Mouse (Mus musculus): ENCODE results near the gene Cacna1c. TPM values are rescaled to one million over a fixed set of nuclear protein-coding genes. Genes with fewer than 3 reads are reported as not detected.

Cacna1c gene
- polyA plus RNA-seq, 1 experiment from 2014 or later = 8.7 TPM

DNA sequence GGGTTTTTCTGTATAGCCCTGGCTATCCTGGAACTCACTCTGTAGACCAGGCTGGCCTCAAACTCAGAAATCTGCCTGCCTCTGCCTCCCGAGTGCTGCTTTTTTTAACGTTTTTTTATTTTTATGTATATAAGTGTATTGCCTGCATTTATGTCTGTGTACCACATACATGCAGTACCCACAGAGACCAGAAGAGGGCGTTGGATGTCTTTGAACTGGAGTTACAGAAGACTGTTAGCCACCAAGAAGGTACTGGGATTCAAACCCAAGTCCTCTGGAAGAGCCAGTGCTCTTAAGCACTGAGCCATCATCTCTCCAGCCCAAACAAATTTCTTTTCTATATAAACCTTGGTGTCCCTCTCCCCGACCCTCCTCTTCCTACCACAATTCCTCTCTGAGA is 77.8 kb downstream of the Cacna1c start:
- ATAC-seq (ENCODE audit: insufficient number of reproducible peaks, low FRiP score, low TSS enrichment, low read depth) (no peak), DNase-seq (ENCODE audit: low spot score) (no peak)
- H3K36me3 ChIP-seq (ENCODE audit: control insufficient read depth, insufficient read depth, low read length) = no peaks in the 10 kb centered on the region
- H3K9me3 ChIP-seq (ENCODE audit: control insufficient read depth, low read length) = no peaks in the 10 kb centered on the region; the same call in 1 of the 2 replicates
- peaks cover 5% of the 10 kb centered on the region; the same call in 1 of the 2 replicates for H3K4me1 ChIP-seq (ENCODE audit: control insufficient read depth, insufficient read depth, low read length)
- no peak overlapping the region for H3K4me2 ChIP-seq (ENCODE audit: low read depth, severe bottlenecking)
- H3K27ac ChIP-seq (replicated peaks; ENCODE audit: low read depth, low read length) = no peak overlapping the region
- no peak overlapping the region for H3K4me3 ChIP-seq (ENCODE audit: low read depth, low read length)
- H3K9ac ChIP-seq (ENCODE audit: low read length) = no peak overlapping the region
- no peaks in the 10 kb centered on the region for H3K27me3 ChIP-seq (ENCODE audit: control insufficient read depth, insufficient read depth, low read length)
- WGBS = 70% methylated on average over 4 of the region's 4 CpGs

DNA sequence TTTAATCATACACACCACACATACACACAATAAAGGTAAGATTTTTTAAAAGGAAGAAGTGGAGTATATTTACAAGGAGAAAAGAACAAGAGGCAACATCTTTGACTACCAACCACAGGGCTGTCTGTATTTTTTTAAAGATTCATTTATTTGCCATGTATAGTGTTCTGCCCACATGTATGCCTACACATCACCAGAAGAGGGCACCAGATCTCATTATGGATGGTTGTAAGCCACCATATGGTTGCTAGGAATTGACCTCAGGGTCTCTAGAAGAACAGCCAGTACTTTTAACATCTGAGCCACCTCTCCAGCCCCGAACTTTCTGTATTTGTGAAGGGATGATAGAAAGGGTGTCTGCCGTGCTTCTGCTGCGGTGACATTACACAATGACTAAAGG is 79.9 kb downstream of the Cacna1c start:
- H3K9ac ChIP-seq (ENCODE audit: low read length) = no peak overlapping the region
- H3K4me3 ChIP-seq (ENCODE audit: low read depth, low read length) = no peak overlapping the region
- H3K27me3 ChIP-seq (ENCODE audit: control insufficient read depth, insufficient read depth, low read length) = no peaks in the 10 kb centered on the region
- no peaks in the 10 kb centered on the region for H3K36me3 ChIP-seq (ENCODE audit: control insufficient read depth, insufficient read depth, low read length)
- DNase-seq (ENCODE audit: low spot score) (no peak), ATAC-seq (ENCODE audit: insufficient number of reproducible peaks, low FRiP score, low TSS enrichment, low read depth) (no peak)
- WGBS = 91% methylated on average over 3 of the region's 3 CpGs
- no peaks in the 10 kb centered on the region; the same call in 1 of the 2 replicates for H3K9me3 ChIP-seq (ENCODE audit: control insufficient read depth, low read length)
- no peak overlapping the region for H3K4me2 ChIP-seq (ENCODE audit: low read depth, severe bottlenecking)
- peaks cover 5% of the 10 kb centered on the region; the same call in 1 of the 2 replicates for H3K4me1 ChIP-seq (ENCODE audit: control insufficient read depth, insufficient read depth, low read length)
- no peak overlapping the region for H3K27ac ChIP-seq (replicated peaks; ENCODE audit: low read depth, low read length)

DNA sequence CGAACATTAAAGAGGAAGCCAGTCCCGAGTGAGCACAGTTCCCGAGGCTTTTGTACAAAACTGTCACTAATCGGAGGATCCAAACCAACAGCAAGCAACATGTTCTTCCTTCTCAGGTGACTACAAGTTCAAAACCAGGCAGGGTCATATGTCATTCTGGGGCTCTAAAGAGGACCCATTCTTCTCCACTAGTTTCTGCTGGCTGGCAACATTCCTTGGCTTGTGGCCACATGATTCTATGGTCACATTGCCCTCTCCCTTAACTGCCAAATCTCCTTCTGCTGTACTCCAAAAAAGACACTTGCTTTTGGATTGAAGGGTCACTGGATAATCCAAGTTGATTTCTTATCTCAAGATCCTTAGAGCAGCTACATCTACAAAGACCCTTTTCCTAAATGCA is 82.9 kb downstream of the Cacna1c start:
- Histone ChIP-seq H3K4me1 (ENCODE audit: control insufficient read depth, insufficient read depth, low read length) (peaks cover 5% of the 10 kb centered on the region; the same call in 1 of the 2 replicates), H3K9ac (ENCODE audit: low read length) (no peak overlapping the region), H3K4me3 (ENCODE audit: low read depth, low read length) (no peak overlapping the region), H3K9me3 (ENCODE audit: control insufficient read depth, low read length) (no peaks in the 10 kb centered on the region; the same call in 1 of the 2 replicates), H3K27me3 (ENCODE audit: control insufficient read depth, insufficient read depth, low read length) (no peaks in the 10 kb centered on the region), H3K36me3 (ENCODE audit: control insufficient read depth, insufficient read depth, low read length) (no peaks in the 10 kb centered on the region), H3K4me2 (ENCODE audit: low read depth, severe bottlenecking) (no peak overlapping the region), H3K27ac (replicated peaks; ENCODE audit: low read depth, low read length) (no peak overlapping the region)
- no peak for ATAC-seq (ENCODE audit: insufficient number of reproducible peaks, low FRiP score, low TSS enrichment, low read depth)
- WGBS = 85% methylated on average over 4 of the region's 4 CpGs
- DNase-seq (ENCODE audit: low spot score) = no peak

DNA sequence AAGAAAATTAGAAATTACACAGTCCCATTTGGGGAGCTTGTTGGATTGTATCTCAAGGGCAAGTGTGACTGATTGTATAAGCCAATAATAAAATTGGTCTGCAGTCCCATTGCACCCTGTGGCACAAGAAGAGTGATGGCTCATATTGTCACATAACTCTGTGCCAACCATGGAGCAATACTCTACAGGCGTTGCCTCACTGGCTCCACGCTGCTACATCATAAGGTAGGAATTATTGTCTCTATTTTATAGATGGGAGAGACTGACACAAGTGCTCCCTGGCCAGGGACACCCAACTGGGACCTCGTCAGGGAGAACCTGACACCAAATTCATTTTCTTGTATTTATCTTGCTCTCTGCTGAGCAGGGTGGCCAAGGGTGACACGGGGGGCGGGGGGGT is 85.8 kb downstream of the Cacna1c start:
- no peak for DNase-seq (ENCODE audit: low spot score)
- H3K9ac ChIP-seq (ENCODE audit: low read length) = no peak overlapping the region
- 83% methylated on average over 5 of the region's 5 CpGs for whole genome bisulfite sequencing
- no peak overlapping the region for H3K27ac ChIP-seq (replicated peaks; ENCODE audit: low read depth, low read length)
- no peak overlapping the region for H3K4me3 ChIP-seq (ENCODE audit: low read depth, low read length)
- no peak overlapping the region for H3K4me2 ChIP-seq (ENCODE audit: low read depth, severe bottlenecking)
- H3K27me3 ChIP-seq (ENCODE audit: control insufficient read depth, insufficient read depth, low read length) = no peaks in the 10 kb centered on the region
- no peak for ATAC-seq (ENCODE audit: insufficient number of reproducible peaks, low FRiP score, low TSS enrichment, low read depth)
- no peaks in the 10 kb centered on the region for H3K9me3 ChIP-seq (ENCODE audit: control insufficient read depth, low read length)
- no peaks in the 10 kb centered on the region for H3K36me3 ChIP-seq (ENCODE audit: control insufficient read depth, insufficient read depth, low read length)
- H3K4me1 ChIP-seq (ENCODE audit: control insufficient read depth, insufficient read depth, low read length) = peaks cover 12% of the 10 kb centered on the region

DNA sequence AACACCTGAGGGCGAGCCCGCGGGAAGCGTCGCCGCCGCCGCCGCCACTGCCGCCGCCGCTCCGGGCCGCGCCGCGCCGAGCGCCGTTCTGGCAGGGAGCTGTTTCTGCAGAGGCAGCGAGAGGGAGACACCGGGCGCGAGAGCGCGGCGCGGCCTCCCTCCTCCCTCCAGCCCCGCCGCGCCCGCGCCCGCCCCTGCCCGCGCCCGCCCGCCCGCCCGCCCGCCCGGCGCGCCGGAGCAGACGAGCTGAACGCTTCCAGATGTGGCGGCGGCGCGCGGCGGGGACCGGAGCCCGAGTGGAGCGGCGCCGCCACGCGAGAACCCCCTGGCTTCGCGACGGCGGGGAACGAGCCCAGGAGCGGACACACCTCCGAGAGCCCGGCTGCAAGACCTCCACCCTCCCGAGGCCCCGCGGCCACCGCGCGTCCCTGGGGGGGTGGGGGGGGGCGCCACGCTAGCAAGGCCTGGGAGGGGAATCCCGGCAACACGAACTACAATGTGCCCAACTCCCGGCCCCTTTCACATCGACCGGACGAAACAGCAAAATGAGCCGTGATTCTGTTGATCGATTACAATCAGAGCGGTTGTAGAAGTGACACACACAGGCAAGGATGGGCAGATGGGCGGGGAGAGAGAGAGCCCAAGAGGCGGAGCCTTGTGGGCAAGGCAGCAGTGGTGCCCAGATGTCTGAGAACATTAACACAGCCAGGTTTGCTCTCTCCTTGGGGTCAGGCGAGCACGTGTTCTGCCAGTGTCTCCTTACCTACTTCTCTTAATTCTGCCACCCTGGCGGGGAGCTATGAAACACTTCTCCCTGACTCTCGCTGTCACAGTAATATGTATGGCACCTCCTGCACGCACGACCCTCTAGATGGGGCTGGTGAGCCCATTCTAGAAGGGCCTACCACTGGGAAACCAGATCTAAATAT is 87.5 kb downstream of the Cacna1c start:
- Histone ChIP-seq H3K4me3 (ENCODE audit: low read depth, low read length) (peak overlapping the region; percentile 72), H3K4me2 (ENCODE audit: low read depth, severe bottlenecking) (peak overlapping the region; percentile 91), H3K27me3 (ENCODE audit: control insufficient read depth, insufficient read depth, low read length) (no peaks in the 10 kb centered on the region), H3K36me3 (ENCODE audit: control insufficient read depth, insufficient read depth, low read length) (no peaks in the 10 kb centered on the region), H3K4me1 (ENCODE audit: control insufficient read depth, insufficient read depth, low read length) (peaks cover 11% of the 10 kb centered on the region), H3K9me3 (ENCODE audit: control insufficient read depth, low read length) (no peaks in the 10 kb centered on the region), H3K27ac (replicated peaks; ENCODE audit: low read depth, low read length) (peak overlapping the region; percentile 88), H3K9ac (ENCODE audit: low read length) (peak overlapping the region; percentile 84)
- peak; percentile 70 for ATAC-seq (ENCODE audit: insufficient number of reproducible peaks, low FRiP score, low TSS enrichment, low read depth)
- under 1% methylated on average over 32 of the region's 93 CpGs for WGBS
- DNase-seq (ENCODE audit: low spot score) = peak; percentile 84

DNA sequence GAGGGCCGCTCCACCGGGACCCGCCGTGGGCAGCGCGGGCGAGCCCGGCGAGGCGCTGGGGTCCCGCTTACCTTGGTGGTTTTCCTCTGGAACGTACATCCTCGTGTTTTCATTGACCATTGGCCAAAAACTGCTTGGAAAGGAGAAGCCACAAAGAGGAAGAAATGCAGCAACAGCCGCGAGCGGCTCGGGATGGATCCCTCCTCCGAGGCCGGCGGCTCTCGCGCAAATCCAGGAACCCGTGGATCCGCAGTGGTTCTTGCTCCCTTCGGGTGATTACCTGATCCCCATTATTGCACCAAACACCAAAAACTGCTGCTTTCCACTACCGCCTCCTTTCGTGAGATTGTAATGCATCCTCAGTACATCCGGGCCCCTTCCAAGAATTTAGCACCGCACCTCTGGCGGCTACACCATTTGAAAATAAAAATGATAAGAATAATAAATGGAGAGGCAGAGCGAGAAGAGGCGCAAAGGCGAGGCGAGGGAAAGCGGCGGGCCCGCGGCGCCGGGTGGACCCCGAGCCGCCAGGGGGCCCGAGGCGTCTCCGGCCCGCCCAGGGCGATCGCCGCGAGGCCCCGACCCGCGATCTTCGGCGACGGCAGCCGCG is 88.3 kb downstream of the Cacna1c start:
- H3K36me3 ChIP-seq (ENCODE audit: control insufficient read depth, insufficient read depth, low read length) = no peaks in the 10 kb centered on the region
- H3K9me3 ChIP-seq (ENCODE audit: control insufficient read depth, low read length) = no peaks in the 10 kb centered on the region
- peak overlapping the region; percentile 84 for H3K9ac ChIP-seq (ENCODE audit: low read length)
- peak overlapping the region; percentile 91 for H3K4me2 ChIP-seq (ENCODE audit: low read depth, severe bottlenecking)
- H3K27ac ChIP-seq (replicated peaks; ENCODE audit: low read depth, low read length) = peak overlapping the region; percentile 88
- peaks cover 14% of the 10 kb centered on the region for H3K4me1 ChIP-seq (ENCODE audit: control insufficient read depth, insufficient read depth, low read length)
- peak; percentile 71 for DNase-seq (ENCODE audit: low spot score)
- ATAC-seq (ENCODE audit: insufficient number of reproducible peaks, low FRiP score, low TSS enrichment, low read depth) = no peak; the same call in 1 of the 2 replicates
- WGBS = under 1% methylated on average over 49 of the region's 58 CpGs
- H3K4me3 ChIP-seq (ENCODE audit: low read depth, low read length) = peak overlapping the region; percentile 72
- H3K27me3 ChIP-seq (ENCODE audit: control insufficient read depth, insufficient read depth, low read length) = no peaks in the 10 kb centered on the region

DNA sequence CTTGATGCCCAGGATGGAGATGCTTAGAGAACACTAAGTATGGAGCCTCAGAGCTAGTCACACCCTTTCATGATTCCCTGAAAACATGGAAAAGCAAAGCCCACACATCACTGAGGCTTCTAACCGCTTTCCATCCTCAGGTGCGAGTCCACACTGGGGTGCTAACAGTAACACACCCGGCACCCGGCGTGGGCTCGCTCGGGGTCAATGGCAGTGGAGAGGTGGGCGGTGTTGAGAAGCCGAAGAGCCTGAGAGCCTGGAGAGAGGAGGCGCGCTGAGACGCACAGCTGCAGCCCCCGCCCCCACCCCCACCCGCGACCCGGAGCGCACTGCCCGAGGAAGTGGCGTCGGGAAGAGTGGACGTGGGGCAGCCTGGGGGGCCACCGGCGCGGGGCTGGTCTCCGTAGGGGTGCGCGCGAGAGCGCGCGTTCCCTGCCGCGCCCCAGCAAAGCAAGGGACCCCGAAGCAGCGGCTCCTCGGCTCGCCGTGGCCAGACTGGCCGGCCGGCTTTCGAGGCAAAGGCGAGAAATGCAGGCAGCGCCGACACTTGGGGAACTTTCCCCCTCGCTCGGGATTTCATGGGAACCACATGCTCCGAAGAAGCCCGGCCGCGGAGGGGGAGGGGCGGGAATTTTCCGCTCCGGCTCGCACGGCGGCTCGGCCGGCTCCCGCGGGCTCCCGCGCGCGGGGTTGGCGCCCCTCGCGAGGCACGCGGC is 88.9 kb downstream of the Cacna1c start:
- peak; percentile 86 for DNase-seq (ENCODE audit: low spot score)
- no peak for ATAC-seq (ENCODE audit: insufficient number of reproducible peaks, low FRiP score, low TSS enrichment, low read depth)

DNA sequence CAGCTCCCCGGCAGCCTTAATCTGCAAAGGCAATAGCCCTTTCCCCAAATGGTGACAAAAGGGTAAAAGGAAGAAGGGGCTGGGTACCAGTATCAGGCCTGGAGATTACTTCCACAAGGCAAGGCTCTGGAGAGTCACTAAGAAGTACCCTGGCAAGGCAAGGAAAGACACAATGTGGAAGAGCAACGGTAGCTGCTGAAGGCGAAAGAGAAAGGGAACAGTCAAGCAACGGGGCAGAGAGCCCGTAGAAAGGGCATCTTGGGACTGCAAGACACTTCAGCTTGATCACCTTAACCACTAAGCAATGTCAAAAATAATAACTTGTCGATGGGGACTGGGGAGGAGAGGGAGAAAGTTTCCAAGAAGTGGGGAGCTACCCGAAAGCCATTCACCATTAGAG is 89.5 kb downstream of the Cacna1c start:
- 7% methylated on average over 7 of the region's 7 CpGs for WGBS
- Histone ChIP-seq H3K4me1 (ENCODE audit: control insufficient read depth, insufficient read depth, low read length) (peaks cover 16% of the 10 kb centered on the region), H3K4me2 (ENCODE audit: low read depth, severe bottlenecking) (peak overlapping the region; percentile 91), H3K27ac (replicated peaks; ENCODE audit: low read depth, low read length) (no peak overlapping the region), H3K9me3 (ENCODE audit: control insufficient read depth, low read length) (no peaks in the 10 kb centered on the region), H3K4me3 (ENCODE audit: low read depth, low read length) (peak overlapping the region; percentile 72), H3K27me3 (ENCODE audit: control insufficient read depth, insufficient read depth, low read length) (no peaks in the 10 kb centered on the region), H3K36me3 (ENCODE audit: control insufficient read depth, insufficient read depth, low read length) (no peaks in the 10 kb centered on the region), H3K9ac (ENCODE audit: low read length) (peak overlapping the region; percentile 35)
- ATAC-seq (ENCODE audit: insufficient number of reproducible peaks, low FRiP score, low TSS enrichment, low read depth) (no peak), DNase-seq (ENCODE audit: low spot score) (no peak)

More for the DNA sequence above, 88.9 kb downstream of the Cacna1c start:
- H3K27ac ChIP-seq (replicated peaks; ENCODE audit: low read depth, low read length) = peak overlapping the region; percentile 88
- peak overlapping the region; percentile 72 for H3K4me3 ChIP-seq (ENCODE audit: low read depth, low read length)
- H3K9me3 ChIP-seq (ENCODE audit: control insufficient read depth, low read length) = no peaks in the 10 kb centered on the region
- peak overlapping the region; percentile 91 for H3K4me2 ChIP-seq (ENCODE audit: low read depth, severe bottlenecking)
- H3K27me3 ChIP-seq (ENCODE audit: control insufficient read depth, insufficient read depth, low read length) = no peaks in the 10 kb centered on the region
- no peaks in the 10 kb centered on the region for H3K36me3 ChIP-seq (ENCODE audit: control insufficient read depth, insufficient read depth, low read length)
- under 1% methylated on average over 68 of the region's 69 CpGs for WGBS
- H3K4me1 ChIP-seq (ENCODE audit: control insufficient read depth, insufficient read depth, low read length) = peaks cover 16% of the 10 kb centered on the region
- peak overlapping the region; percentile 84 for H3K9ac ChIP-seq (ENCODE audit: low read length)

Measured in limb, embryonic 11.5 days (tissue).